Mouse (Mus musculus): ENCODE measurements around the gene Bsdc1. TPM values are rescaled to one million over a fixed set of nuclear protein-coding genes. Genes with fewer than 3 reads are reported as not detected.

Gene Bsdc1
- total RNA-seq, 1 experiment from 2014 or later: 81.0 TPM

DNA sequence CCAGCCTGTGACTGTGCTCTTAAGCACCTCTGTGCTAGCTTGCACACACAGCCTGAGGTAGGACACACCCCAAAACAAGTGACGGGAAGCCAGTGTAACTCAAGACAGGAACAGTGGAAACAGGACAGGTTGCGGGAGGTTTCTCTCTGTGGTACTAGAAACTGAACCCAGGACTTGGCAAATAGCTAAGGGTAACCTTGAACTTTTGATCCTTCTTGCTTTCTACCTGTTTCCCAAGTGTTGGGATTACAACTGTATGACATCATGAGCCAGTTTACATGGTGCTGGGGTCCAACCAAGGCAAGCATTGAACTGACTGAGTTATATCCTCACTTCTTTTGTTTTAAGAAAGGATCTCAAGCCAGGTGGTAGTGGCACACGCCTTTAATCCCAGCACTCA is 18.5 kb downstream of the Bsdc1 start:
- no peak for DNase-seq

DNA sequence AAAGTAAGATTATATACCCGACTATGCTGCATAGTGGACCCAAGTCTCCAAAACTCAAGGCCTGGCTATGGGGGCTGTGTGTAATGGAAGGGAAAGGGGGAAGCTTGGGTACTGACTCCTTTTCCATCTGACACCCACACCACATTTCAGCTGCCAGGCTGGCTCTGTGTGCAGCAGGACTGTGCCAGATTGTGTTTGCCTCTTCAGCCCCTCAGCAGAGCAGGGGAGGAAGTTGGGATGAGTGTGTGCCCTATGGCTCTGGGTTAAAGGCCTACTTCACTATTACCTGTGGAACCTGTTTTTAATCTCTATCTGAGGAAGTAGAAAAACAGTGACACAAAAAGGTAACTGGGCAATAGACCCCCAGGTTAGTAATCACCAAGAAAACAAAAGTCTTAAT is 19.7 kb downstream of the Bsdc1 start:
- no peak for DNase-seq

DNA sequence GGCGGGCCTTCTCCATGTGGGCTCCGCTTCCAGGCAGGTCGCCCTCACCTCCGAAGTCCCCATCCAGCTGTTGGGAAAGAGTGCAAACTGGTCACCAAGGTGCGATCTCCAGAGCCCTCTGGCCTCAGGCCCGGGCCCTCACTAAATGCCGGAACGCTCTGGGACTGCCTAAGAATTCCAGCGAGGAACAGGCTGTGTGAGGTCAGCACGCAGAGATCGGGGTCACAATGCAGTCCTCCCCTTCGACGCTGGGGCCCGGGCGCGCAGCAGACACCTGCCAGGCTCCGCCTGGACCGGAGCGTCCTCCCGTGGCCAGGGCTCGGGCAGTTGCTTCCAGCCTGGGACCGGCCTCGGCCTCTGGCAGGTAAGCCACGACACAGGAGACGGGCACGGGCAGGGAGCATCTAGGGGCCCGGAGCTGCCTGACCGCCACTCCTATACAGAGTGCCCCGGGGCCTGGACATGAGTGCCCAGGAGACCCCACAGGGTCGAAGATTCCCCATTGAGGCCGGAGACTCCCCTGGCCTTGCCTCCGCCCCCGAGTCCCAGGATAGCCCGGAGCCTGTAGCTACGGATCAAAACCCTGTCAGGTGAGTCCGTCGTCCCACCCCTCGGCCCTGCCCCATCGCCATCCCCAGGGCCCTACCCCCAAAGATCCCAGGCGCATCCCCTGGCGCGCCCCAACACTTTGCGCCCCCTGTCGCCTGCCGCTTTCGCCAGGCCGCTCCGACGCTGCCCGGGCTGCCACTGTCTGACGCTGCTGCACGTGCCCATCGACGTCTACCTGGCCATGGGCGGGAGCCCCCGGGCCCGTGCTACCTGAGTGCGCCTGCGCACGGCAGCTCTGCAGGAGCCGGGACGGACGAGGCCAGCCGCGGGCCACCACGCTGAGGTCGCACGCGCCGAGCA is 29.8 kb downstream of the Bsdc1 start, which contains the start of the genes Tssk3 and Fam229a:
TSS of gene Tssk3 (minus strand) at position 51 of the 909 bp plus-strand sequence.
TSS of gene Fam229a (plus strand) at position 219 of the 909 bp plus-strand sequence.
- no peak for DNase-seq

DNA sequence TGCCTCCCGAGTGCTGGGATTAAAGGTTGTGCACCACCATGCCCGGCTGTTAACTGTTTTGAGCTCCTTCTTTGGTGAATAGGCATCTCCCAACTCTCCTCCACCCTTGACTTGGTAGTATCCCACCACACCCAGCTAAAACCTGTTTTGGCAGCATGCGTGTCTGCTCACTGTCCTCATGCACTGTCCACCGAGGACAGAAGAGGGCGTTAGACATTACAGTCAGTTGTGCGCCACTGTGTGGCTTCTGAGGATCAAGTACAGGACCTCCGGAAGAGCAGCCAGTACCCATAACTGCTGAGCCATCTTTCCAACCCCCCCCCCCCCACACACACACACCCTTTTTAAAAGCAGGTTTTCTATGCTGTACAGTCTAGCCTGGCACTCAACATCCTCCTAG is 33.3 kb downstream of the Bsdc1 start:
- no peak for DNase-seq

DNA sequence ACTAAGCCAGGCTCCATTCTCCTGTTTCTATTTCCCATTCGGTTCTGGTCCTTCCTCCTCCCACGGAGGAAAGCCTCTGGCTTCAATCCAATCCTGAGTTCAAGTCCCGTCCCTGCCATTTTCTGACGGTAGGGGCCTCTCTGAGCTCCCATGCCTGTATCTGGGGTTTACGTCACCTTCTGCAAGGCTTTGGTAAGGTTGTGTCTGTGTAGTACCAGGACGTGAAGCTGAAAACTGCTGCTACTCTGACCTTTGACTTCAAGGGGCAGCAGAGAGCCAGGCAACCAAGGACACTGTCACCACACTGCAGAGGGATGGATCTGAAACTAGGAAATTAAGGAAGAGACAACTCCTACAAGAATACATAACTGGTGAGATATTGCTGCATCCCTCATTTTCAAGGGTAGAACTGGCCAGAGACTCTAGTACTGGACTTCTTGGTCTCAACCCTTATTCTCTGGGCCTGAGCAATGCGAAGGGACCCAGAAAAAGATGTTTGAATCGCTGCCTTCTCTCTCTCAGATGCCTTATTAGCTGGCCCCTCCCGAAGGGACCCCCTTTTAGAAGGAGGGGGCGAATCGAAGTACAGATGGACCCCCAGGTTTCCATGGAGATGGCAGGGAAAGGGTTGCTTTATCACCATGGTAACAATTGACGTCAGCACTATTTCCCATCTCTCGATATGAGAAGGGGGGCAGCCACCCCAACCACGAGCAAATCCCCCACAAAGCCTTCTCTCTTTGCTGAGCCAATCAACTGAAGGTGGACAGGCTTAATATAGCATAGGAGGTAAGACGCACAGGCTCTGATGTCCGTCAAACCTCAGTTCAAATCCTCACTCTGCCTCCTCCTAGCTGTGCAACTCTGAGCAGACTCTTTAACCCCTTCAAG is 34.5 kb downstream of the Bsdc1 start:
- DNase-seq: no peak

DNA sequence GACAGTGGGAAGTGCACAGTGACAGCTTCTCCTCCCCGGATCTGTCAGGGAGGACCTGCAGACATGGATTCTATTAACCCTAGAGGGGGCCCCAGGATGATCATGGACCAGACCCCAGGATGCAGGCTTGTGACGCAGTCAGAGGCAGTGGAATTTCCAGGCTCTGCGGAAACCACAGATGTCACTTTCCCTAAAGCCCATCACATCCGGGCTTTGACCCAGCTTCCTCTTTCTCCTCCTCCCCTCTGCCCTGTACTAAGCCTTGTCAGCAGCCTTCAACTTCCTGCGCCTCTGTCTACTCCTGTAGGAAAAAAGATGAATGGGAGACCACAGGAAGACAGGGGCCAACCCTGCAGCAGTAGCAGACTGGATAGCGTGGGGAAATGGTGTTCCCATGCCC is 35.2 kb downstream of the Bsdc1 start:
- no peak for DNase-seq

DNA sequence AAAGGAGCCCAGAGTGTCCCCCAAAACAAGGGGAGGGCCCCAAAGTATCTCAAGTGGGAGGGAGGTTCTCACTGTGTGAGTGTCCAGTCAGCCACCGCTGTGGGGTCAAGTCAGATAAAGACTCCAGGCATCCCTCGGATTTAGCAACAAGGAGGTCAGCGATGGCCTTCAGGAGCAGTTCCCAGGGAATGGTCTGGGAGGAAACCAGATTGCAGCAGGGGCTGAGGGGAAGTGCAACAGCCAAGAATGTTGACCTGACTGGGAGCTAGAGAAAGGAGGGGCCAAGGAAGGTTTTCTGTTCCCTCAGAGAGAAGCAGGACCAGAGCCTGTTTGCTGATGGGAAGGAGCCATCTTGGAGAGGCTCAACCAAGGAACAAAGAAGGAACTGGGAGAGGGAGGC is 37.6 kb downstream of the Bsdc1 start:
- DNase-seq: no peak

DNA sequence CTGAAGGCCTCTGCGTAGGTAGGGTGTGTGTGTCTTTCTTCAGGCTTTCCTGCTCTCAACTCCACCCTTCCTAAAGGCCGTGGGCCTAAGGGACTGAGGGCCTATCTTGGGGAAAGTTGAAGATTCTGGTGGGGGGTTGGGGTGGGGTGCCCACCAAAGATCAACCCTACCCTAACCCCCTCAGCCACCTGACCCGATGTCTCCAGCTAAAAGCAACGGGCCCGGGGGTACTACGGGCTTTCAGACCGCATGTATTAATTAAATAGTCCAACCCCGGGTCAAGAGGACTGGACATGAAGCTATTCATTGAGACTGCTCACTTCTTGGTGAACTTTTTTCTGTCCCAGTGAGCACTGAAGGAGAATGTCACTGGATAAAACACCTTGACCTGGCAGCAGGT is 38.6 kb downstream of the Bsdc1 start:
- DNase-seq: no peak

DNA sequence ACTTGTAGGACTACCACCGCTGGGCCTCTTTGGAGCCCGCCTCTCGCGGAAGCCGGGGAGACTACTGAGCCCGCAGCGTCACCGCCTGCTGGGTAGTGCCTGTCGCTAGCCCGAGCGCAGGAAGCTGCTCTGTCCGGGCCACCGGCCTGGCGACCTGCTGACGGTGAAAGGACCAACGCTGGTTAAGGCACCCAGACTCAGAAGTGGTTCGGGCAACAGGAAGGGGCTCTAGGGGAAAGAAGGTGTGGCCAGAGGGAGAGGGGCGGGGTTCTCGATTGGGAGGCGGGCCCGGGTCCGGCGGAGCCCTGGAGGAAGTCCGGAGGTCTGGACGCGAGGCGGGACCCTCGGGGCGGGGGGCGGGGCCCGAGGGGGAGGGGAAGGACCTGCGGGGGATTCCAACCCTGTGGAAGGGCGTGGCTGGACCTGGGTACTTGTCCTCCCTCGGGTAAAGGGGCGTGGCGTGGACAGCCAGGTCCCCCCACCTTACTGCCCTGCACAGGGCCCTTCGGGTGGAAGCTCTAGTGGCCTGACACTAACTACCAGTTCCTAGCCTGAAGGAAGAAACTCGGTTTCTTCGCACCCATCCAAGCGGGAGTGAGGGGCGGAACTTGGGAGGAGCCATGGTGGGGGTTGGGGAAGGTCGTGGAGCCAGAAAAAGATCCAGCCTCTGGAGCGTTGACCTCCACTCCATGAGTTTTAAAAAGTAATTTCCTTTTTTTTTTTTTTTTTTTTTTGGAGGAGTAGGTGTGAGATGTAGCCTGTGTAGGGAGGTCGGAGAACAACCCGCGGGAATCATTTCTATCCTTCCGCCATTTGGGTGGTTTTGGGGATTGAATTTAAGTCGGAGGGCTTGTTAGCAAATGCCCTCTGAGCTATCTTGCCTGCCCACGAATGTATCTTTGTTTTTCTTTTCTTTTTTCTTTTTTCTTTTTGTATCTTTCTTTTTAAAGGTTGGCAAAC is 39.5 kb downstream of the Bsdc1 start:
- DNase-seq: peak; percentile 92

DNA sequence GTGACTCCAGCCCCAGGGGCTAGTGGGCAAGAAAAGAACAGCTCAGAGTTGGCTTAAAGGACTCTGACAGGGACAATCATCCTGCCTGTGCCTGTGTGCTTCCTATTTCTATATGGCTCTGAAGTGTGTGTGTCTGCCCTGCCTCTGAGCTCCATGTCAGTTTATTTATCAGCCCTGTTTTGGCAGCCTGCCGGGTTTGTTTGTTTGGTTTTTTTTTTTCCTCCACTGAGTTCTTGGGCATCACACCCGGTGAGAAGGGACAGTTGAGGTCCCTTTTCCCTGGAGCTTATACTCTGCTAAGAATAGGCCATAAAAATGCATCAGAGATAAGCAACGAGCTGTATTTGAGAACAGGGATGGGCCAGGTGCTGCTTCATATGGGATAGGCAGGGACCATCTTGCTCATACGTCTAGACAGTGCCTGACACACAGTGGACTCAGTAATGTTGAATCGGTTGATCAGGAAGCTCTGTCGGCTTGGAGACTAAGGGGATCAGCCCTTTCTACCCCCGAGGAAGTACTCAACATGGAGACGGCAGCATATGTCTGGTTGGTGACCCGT is 41.0 kb downstream of the Bsdc1 start:
- no peak for DNase-seq

DNA sequence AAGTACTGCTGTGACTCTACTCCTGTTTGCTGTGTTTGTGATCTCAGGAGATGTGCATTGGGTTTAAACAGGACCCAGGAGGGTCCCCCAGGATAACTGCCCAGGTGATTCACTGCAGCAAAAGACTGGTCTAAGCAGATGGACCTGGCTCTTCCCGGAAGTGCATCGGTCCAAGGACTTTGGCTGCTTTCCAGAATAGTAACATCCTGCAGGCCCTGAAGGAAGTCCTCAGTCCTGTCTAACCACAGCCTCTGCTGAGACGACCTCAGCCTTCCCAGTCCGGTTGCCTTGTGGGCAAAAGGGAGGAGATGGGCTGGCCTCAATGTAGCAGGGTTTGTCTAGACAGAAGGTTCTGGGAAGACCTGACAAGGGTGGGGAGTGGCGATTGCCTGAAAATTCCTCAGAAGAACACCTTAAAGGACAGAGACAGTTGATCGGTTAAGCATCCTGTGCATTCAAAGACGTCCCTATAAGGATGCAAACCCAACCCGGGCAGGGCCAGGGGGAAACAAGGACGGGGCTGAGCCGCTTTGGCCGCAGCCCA is 41.6 kb downstream of the Bsdc1 start:
- no peak for DNase-seq

DNA sequence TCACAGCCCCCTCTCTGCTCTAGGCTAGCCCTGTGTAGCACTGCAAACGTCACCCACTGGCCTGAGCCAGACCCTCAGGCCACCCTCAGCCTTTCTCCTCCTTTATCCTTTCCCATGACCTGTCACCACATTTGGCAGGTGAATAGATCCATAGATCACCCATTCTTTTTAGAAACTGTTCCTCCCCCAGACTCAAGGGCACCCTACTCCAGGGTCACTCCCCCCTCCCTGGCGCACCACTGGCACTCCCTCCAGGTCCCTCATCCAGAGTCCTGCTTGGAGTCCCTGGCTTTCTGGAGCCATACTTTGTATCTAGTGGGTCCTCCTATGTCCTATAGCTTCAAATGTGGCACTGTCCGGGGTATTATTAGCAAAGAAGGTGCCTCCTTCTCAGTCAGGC is 44.1 kb downstream of the Bsdc1 start:
- no peak for DNase-seq

DNA sequence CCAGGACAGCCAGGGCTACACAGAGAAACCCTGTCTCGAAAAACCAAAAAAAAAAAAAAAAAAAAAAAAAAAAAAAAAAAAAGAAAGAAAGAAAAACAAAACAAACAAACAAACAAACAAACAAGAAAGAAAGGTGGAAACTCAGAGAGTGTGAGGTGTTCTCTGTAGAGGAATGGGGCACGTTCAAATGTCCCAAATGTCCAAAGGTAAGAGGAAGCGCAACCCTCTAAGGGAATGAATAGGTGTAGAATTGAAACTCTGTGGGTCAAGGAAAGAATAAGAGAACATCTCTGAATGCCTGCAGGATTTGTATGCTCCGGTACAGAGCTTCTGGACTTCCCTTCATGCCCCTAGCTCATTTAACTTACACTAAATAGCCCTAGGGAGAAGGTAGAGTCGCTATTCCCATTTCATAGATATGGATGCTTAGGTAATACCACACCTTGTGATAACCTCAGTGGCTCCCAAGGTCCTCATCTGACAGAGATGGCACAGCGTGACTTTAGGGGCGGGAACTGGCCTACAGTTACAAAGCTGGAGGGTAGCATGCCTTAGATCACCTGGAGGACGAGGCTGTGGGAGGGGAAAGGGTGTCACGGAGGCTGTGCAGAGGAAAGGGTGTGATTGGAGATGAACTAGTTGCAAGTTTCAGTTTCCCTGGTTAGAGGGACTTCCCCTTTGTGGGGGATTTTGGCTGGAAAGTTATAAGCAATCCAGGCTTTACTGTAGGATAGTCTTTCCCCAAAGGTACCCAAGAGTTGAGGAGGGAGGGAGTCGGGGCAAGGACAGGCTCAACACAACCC is 46.3 kb downstream of the Bsdc1 start:
- no peak for DNase-seq

DNA sequence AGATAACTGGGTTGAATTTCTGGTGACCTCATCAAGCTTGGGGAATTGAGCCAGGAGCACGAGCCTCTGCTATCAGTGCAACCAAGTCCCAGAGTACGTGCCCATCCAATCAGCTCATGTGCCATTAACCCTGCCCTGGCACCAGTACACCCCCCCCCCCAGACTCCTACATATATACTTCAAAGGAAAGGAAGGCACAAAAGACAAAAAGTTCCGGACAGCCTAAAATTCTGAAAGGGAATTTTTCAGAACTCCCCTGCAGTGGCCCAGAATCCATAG is 46.8 kb downstream of the Bsdc1 start:
- no peak for DNase-seq

DNA sequence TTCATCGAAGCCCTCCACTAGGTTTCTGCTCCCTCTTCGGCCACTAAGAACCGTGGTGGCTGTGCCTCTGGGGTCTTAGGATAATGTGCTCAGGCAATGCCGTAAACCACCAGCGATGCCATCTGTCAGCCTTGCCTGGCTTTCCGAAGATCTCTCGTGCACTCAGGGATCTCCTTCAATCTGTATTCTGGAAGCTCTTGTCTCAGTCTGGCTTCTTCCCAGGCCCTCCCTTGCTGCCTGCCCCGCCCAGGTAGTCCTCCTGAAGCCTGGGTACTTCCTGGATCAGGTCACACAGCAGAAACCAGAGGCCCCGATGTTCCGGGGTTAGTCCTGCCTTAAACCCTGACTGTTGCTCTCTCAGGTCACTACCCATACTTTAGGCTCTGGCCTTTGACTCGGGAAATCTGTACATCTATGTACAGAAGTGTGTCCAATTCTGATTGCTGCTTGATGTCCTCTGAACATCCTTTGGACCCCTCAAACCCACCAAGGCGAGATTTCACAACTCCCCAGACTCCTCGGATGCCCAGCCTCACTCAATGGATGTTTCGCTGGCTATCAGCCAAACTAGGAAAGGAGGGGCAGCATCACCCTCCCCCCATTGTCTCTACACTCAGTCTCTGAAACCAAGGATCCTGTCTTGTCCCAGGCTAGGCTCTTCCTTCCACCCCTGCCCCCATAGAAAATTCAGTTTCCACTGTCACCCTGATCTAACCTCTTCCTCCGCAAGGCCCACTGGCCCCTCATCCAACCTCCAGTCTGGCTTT is 47.6 kb downstream of the Bsdc1 start:
- DNase-seq: no peak

DNA sequence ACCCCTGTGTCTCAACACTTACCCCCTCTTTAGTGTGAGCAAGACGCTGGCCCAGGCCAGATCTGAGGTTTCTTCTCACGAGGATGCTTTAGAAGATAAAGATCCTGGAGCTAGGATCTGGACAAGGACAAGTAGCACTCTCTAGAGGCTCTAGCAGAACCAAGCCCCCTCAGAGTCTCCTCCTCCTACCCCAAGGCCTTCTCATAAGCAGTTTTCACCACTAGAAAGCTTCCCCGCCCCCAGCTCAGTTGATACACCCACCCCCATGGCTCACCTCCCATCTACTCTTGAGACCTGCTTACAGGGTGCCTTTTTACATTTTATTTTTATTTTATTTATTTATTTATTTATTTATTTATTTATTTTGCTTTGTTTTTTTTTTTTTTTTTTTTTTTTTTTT is 48.3 kb downstream of the Bsdc1 start:
- no peak for DNase-seq

DNA sequence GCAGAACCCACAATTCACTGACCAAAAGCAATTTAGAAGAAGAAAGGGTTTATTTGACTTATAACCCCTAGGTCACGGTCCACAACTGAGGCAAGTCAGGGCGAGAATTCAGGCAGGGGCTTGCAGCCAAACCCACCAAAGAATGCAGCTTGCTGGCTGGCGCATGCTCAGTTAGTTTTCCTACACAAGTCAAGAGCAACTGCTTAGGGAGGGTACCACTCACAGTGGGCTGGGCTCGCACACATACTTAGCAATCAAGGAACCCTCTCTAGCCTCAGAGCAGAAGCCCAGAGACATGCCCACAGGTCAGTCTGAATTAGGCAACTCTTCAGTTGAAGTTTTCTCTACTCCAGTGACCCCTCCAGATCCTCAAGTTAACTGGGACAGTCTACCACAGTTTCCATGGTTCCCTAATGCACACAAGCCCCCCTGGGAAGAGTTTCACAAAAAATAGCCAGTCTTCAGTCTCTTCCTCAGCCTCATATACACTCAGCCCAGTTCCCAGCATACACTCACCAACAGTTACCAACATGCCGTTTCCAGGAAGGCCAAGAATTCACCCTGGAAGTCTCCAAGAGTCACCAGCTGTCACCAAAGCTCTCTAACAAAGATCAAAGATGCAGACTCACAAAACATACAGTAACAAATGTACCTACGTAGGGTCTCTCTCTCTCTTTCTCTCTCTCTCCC is 49.5 kb downstream of the Bsdc1 start:
- DNase-seq: no peak

DNA sequence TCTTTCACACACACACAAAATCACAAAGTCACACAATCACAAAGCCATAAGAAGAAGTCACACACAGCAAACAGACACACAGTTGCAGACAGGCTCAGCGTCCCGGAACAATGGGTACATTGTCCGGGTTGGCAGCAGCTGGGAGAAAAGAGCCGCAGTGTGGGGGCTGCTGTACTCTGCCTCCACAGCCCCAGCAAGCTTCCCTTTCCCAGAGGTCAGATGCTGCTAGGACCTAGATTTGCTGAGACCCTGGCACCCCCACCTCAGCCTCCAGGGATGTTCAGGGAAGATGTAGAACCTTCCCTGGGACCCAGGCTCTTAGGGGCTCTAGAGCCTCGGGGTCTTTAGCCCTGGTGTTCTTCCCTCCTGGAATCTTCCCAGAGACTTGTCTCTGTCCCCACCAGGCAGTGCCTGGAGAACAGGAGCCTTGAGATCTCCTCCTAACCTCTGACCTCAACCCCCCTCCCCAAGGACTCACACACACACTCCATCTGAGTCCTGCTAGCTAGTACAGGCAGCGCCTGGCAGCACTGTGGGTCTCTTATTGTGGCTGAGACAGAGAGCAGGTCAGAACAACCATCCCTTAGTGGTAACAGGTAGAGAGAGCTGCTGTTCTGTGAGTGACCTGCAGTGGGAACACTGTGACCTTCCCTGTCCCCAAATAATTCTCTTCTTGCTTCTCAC is 50.2 kb downstream of the Bsdc1 start:
- no peak for DNase-seq
